Mouse (Mus musculus): Measurements from ENCODE around the gene Per2.

Gene Per2

DNA sequence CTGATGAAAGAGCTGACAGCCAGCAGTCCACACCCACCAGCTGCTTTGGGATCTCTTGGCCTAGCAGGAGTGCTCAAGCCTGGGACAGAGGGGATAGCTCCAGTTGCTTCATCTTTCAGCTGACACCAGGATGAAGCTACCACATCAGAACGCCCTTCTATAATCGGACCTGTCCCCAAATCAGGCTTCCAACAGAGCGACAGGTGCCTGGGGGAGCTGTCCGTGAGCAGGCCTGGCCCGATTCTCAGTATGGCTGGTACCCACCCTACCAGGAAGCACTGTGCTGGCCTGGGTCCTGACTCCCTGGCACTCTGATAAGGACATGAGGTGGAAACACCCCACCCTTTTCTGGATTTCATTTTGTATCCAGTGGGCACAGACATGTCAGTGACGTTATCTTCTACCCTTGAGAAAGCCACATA, 85.7 kb downstream of the Per2 start:
- no peak for DNase-seq

DNA sequence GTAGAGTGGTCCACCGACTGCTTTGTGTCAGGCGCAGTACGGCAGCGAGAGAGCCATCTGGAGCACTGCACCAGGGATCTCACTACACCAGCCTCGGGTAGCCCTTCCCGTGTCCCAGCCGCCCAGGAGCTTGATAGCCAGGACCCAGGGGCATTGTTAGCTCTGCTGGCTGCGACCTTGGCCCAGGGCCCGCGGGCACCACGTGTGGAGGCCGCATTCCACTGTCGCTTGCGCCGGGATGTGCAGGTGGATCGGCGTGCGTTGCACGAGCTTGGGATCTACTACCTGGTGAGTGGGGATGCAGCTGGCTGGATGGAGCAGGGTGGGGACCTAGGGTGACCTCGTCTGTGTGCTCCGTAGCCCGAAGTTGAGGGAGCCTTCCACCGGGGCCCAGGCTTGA, 89.1 kb downstream of the Per2 start:
- no peak for DNase-seq

- no peak for DNase-seq
Measured at GRCm38 (mm10) chr1:91369408-91369807, 89.7 kb downstream of the Per2 start.

DNA sequence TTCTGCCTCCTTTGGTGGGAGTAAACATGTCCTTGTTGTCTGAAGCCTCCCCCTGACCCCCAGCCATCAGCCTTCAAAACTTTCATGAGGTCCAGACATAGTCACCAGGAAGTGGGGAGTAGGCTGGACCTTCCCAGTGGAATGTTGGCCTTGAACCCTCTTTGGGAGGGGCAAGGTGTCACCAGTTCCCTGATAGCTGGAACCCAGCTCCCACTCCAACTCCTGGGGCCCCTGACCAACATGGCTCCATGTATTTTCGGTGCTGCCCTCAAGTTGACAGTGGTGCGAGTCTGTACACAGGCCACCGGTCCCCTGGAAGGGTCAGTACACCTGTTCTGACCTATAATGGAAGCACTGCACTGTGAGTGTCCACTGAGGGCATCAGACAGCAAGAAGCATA, 91.8 kb downstream of the Per2 start:
- no peak for DNase-seq

- DNase-seq, result peak; percentile 84
Measured at GRCm38 (mm10) chr1:91366215-91367108, 92.7 kb downstream of the Per2 start, which contains the start of gene Erfe. TSS of gene Erfe (plus strand) at chr1:91366430.

Measured in thymus, postnatal 14 days (tissue).